Mouse (Mus musculus) heart, embryonic 14.5 days (tissue): ENCODE measurements around the gene Pbx1. TPM values are rescaled to one million over a fixed set of nuclear protein-coding genes. Genes with fewer than 3 reads are reported as not detected.
A peak's percentile ranks its signal among the peaks of the same experiment; 100 is the strongest.

Experiments
- ATAC-seq: fragments of 200-750 bp; cut with Nextera tagmentation; 2 replicates; pipeline ENCODE4 v1.8.0; 2017; ENCODE audit warnings: low read depth, moderate TSS enrichment; ENCODE audit not compliant: insufficient number of reproducible peaks, insufficient read depth, low FRiP score
- H3K27ac ChIP-seq, 2 experiments: fragments of 200-500 bp in 1 of 2; fragments of 300-500 bp in 1 of 2; sonication (generic) in 1 of 2; replicated peaks in 1 of 2; 2 replicates each; pipeline ENCODE4 v1.5.1; 2012 to 2014; ENCODE audit warnings: low read depth in 2 of 2, low read length in 2 of 2, control low read depth in 1 of 2, mild to moderate bottlenecking in 1 of 2, mixed read lengths in 1 of 2; ENCODE audit not compliant: control insufficient read depth in 1 of 2, insufficient read depth in 1 of 2
- H3K27me3 ChIP-seq: fragments of 300-500 bp; sonication (generic); 2 replicates; pipeline ENCODE4 v1.6.1; 2014; ENCODE audit warnings: mild to moderate bottlenecking, low read length, control low read depth; ENCODE audit not compliant: control insufficient read depth, insufficient read depth
- H3K36me3 ChIP-seq: fragments of 300-500 bp; sonication (generic); 2 replicates; pipeline ENCODE4 v1.6.1; 2014; ENCODE audit warnings: mild to moderate bottlenecking, control low read depth, low read length, mixed read lengths; ENCODE audit not compliant: control insufficient read depth, insufficient read depth
- H3K4me1 ChIP-seq, 2 experiments: fragments of 200-500 bp in 1 of 2; fragments of 300-500 bp in 1 of 2; sonication (generic) in 1 of 2; 2 replicates each; pipeline ENCODE4 v1.6.1; 2012 to 2014; ENCODE audit warnings: low read length in 2 of 2, control low read depth in 1 of 2, mixed read lengths in 1 of 2; ENCODE audit not compliant: control insufficient read depth in 2 of 2, insufficient read depth in 2 of 2
- H3K4me2 ChIP-seq: fragments of 300-500 bp; sonication (generic); 2 replicates; pipeline ENCODE4 v1.6.1; 2014; ENCODE audit warnings: mild to moderate bottlenecking, low read length
- H3K4me3 ChIP-seq, 2 experiments: fragments of 200-500 bp in 1 of 2; fragments of 300-500 bp in 1 of 2; sonication (generic) in 1 of 2; 2 replicates each; pipeline ENCODE4 v1.5.1; 2012 to 2014; ENCODE audit warnings: low read length in 2 of 2, mild to moderate bottlenecking in 2 of 2, control low read depth in 1 of 2, low read depth in 1 of 2, moderate library complexity in 1 of 2; ENCODE audit not compliant: control insufficient read depth in 1 of 2, insufficient read depth in 1 of 2
- H3K9ac ChIP-seq: fragments of 300-500 bp; sonication (generic); 2 replicates; pipeline ENCODE4 v1.6.1; 2014; ENCODE audit warnings: mild to moderate bottlenecking, low read length
- H3K9me3 ChIP-seq: fragments of 300-500 bp; sonication (generic); 2 replicates; pipeline ENCODE4 v1.6.1; 2016; ENCODE audit warnings: low read length, control low read depth; ENCODE audit not compliant: control insufficient read depth
- WGBS: fragments of 180-500 bp; shearing (Covaris S2); extraction: QIAGEN DNeasy Blood & Tissue Kit; methylation state at CpG from one replicate; pipeline ENCODE4 v1.1.7; 2014; 5-methylcytosine and 5-hydroxymethylcytosine counted together
- polyA plus RNA-seq: library from polyadenylated mRNA; unstranded; fragments of >200 nt; fragmentation: Nextera tagmentation; extraction: Ambion mirVana; gene quantifications from 2 replicates; pipeline ENCODE4 v1.2.1, GENCODE M21; 2014

Gene Pbx1
- polyA plus RNA-seq, 1 experiment from 2014 or later = 30.7 TPM

DNA sequence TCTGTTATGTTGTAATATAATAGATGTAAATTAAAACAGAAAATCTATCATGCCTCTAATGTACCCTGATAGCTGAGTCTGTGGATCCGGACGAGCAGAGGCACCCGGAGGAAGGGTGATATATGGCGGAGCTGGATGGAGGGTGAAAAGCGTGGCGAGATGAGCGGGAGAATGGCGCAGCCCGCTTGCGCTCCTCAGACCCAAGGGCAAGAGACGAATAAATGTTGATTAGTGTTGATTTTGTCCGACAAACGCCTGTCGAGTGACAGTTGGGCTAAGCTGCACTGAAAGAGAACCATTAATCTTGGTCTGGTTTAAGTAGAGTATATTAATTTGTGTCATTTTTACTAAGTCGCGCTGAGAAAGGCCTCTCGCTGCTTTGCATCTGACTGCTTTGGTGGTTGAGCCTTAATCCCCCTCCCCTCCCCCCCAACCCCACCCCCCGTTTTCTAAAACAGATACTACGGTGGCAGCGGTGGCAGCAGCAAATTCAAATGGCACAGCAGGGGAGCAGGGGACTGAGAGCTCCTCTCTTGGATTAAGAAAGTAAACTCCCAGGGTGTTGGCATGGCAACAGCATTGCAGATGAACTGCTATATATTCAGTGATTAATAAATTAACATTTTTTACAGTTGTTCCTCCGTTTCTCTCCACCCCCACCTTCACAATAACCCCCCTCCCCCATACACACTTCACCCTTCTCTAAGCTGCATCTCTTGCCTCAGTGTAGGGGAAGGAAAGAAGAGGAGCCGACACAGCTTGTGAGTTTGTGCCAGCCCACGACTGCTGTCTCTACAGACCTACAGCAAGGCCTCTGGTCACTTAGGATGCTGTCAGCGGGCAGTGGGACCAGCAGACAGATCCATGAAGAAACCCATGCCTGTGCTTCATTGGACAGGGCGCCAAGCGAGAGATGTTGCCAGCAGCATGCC, 74.1 kb downstream of the Pbx1 start:
- H3K36me3 ChIP-seq = peaks cover 10% of the 10 kb centered on the region
- peaks cover 30 to 47% of the 10 kb centered on the region in 2 experiments for H3K4me1 ChIP-seq
- ATAC-seq = no peak
- H3K9ac ChIP-seq = no peak overlapping the region
- H3K27ac ChIP-seq = no peak overlapping the region
- peak overlapping the region in 1 of 2 experiments; percentile 12; a peak in 1 of 4 replicates for H3K4me3 ChIP-seq
- WGBS = 26% methylated on average over 26 of the region's 26 CpGs
- no peaks in the 10 kb centered on the region for H3K9me3 ChIP-seq
- no peaks in the 10 kb centered on the region for H3K27me3 ChIP-seq
- peak overlapping the region; percentile 46 for H3K4me2 ChIP-seq

DNA sequence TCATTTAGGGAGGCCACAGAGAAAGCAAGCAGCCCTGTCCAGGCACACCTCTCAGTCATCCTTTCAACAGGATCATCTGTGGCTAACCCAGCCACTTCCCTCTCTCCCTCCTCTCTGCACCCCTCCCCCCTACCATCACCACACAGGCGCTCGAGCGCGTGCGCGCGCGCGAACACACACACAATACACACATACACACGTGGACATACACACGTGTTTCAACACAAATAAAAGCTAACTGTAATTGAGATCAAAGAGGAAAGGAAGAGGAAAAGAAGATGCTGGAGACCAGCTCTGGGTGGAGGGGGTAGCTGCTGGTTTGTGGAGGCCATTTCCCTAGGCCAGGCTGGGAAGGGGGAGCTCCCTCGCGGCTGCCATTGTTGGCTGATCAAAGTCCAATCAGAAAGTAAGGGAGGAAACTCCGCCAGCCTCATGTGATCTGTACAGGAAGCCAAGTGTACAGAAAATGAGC, 75.1 kb downstream of the Pbx1 start:
- peak overlapping the region; percentile 46 for H3K4me2 ChIP-seq
- H3K9me3 ChIP-seq = no peaks in the 10 kb centered on the region
- peaks cover 30 to 45% of the 10 kb centered on the region in 2 experiments for H3K4me1 ChIP-seq
- H3K27me3 ChIP-seq = no peaks in the 10 kb centered on the region
- no peak; the same call in 1 of the 2 replicates for ATAC-seq
- peak overlapping the region; percentile 3 to 4; a peak in 1 of 4 replicates for H3K4me3 ChIP-seq
- whole genome bisulfite sequencing = 13% methylated on average over 14 of the region's 14 CpGs
- H3K9ac ChIP-seq = no peak overlapping the region
- H3K27ac ChIP-seq = no peak overlapping the region
- peaks cover 8% of the 10 kb centered on the region for H3K36me3 ChIP-seq

DNA sequence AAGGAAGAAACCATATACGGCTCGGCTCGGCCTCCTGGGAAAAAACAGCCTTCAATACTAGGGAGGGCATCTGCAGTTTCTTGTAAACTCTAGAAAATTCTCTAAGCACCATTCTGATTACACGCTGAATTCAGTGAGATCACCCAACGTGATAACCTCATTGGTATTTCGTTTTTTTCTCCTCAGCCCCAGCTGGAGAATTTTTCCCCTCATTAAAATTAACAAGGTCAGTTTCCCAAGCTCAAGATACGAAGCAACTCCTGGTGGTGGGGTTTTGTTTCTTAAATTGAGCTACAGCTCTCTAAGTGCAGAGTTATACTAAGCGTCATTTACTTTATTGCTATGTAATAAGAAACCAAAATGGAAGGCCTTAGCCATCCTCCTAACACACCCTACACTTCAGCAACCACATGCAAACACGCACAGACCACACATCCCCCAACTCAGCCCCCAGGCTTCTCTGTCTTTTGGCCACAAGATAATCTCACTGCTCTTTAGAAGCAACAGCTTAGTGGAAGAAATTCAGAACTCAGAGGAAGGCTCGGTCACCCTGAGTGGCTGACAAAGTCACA, 76.0 kb downstream of the Pbx1 start:
- peaks cover 30 to 44% of the 10 kb centered on the region in 2 experiments for H3K4me1 ChIP-seq
- H3K27me3 ChIP-seq = no peaks in the 10 kb centered on the region
- no peak overlapping the region for H3K9ac ChIP-seq
- H3K4me3 ChIP-seq = no peak overlapping the region
- 68% methylated on average over 10 of the region's 10 CpGs for WGBS
- no peak overlapping the region for H3K4me2 ChIP-seq
- ATAC-seq = no peak
- no peak overlapping the region for H3K27ac ChIP-seq
- no peaks in the 10 kb centered on the region for H3K9me3 ChIP-seq
- H3K36me3 ChIP-seq = peaks cover 11% of the 10 kb centered on the region

DNA sequence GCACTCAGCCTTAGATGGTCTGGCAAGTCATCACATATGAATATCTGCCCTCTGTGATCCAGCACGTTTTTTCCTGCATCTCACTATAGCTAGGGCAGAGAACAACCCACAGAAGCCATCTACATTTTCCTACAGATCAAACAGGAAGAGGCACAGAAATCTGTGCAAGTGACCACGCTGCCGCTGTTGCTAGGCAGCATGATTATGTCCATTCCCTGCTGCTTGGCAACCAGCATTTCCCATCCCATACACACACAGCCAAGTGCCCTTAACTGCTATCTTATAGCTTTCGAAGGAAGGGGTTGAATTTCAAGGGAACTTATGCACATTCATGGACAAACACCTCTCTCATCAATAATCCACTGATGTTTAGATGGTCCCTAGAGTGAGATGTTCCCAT, 77.1 kb downstream of the Pbx1 start:
- Histone ChIP-seq H3K4me3 (no peak overlapping the region; a peak in 1 of 4 replicates), H3K4me2 (no peak overlapping the region), H3K36me3 (peaks cover 12% of the 10 kb centered on the region; the same call in 1 of the 2 replicates), H3K9me3 (no peaks in the 10 kb centered on the region), H3K27ac (no peak overlapping the region), H3K27me3 (no peaks in the 10 kb centered on the region), H3K9ac (no peak overlapping the region), H3K4me1 (peaks cover 30 to 44% of the 10 kb centered on the region in 2 experiments)
- 17% methylated on average over 4 of the region's 4 CpGs for WGBS
- ATAC-seq = no peak

DNA sequence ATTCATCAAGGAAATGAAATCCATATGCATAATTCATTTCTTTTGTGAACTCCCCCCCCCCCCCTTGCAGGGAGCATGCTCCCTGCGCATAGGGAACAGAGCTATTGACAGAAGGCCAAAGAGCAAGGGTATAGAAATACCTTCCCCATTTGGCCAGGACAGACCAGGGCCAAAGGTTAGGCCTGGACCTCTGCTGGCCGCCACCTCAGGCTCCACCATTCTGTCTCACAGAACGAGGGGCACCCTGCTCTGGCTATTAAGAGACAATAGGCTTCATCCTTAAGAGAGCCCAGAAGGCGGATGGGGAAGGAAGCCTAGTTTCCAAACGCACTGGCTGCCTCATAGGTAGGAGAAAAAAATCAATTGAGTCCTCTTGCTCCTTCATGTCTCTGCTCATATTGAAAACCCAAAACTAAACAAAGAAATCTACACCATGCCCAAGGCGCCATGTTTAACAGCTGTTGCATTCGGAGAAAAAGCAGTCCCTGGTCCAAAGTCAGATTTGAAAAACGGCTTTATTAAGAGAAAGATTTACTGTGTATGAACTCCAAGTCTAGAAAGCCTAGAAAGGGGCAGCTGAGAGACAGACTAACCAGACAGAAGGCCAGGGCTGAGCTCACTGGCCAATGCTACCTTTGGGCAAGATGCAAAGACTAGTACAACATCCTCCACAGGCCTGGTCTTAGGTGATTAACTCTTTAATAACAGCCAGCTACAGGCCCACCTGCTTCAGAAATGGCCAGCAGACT, 83.9 kb downstream of the Pbx1 start:
- Histone ChIP-seq H3K27me3 (no peaks in the 10 kb centered on the region), H3K4me2 (no peak overlapping the region), H3K27ac (no peak overlapping the region), H3K4me3 (no peak overlapping the region), H3K9ac (no peak overlapping the region), H3K36me3 (peaks cover 15% of the 10 kb centered on the region; the same call in 1 of the 2 replicates), H3K9me3 (no peaks in the 10 kb centered on the region), H3K4me1 (0 out of 4 replicates have a peak, but pooled peaks cover 2% of the 10 kb centered on the region in 2 experiments)
- no peak for ATAC-seq
- 88% methylated on average over 8 of the region's 8 CpGs for WGBS

DNA sequence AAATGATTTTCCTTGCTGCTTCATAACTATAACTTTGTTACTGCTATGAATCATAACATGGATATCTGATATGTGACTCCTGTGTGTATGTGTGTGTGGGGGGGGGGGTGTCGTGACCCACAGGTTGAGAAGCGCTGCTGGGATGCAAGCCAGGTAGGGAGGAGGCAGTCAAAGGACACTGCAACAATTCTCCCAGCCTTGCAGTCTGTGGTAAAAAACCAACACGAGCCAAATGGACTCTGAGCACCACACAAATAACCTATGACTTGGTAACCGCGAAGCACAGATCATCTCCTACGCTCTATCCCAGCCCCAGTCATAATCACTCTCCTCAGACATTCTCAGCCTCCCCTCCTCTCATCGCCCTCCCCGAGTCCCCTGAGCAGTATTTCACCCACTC, 87.2 kb downstream of the Pbx1 start:
- no peak overlapping the region for H3K9ac ChIP-seq
- no peaks in the 10 kb centered on the region for H3K27me3 ChIP-seq
- peaks cover 4% of the 10 kb centered on the region; the same call in 1 of the 2 replicates for H3K36me3 ChIP-seq
- no peaks in the 10 kb centered on the region for H3K9me3 ChIP-seq
- no peak for ATAC-seq
- H3K4me1 ChIP-seq = peaks cover 0 to 4% of the 10 kb centered on the region in 2 experiments; a peak in 1 of 4 replicates
- H3K27ac ChIP-seq = no peak overlapping the region
- WGBS = 76% methylated on average over 8 of the region's 8 CpGs
- no peak overlapping the region for H3K4me3 ChIP-seq
- H3K4me2 ChIP-seq = no peak overlapping the region

DNA sequence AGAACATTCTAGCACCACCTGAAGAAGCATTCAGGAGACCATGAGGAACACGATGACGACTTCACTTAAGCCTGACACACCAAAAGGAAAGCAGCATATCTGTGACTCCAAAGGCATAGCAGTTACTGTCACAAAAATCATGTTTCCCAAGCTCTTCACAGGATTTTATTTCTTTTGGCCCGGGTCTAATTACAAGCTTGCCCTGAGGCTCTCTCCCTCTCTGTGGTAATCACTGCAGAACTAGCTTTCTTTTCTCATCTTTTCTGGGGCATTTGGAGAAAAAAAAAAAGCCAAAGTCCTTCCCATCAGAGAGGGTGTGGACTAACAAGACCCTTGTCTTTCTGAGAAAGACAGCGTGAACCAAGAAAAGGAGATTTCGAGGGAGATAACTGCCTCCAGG, 87.8 kb downstream of the Pbx1 start:
- Histone ChIP-seq H3K36me3 (no peaks in the 10 kb centered on the region), H3K9ac (no peak overlapping the region), H3K27ac (no peak overlapping the region), H3K9me3 (no peaks in the 10 kb centered on the region), H3K4me3 (no peak overlapping the region), H3K27me3 (no peaks in the 10 kb centered on the region), H3K4me1 (peaks cover 0 to 4% of the 10 kb centered on the region in 2 experiments; a peak in 1 of 4 replicates), H3K4me2 (no peak overlapping the region)
- ATAC-seq = no peak
- WGBS = 87% methylated on average over 5 of the region's 5 CpGs
